Mouse (Mus musculus): ENCODE results near the gene Tmed10.

GRCm38 (mm10) chr12:85423236-85423635 lies 48.6 kb upstream of the Tmed10 start:
- TF ChIP-seq CTCF (conservative IDR thresholded peaks at IDR 0.05; ENCODE audit: low read length) (no peak), POU5F1 (IDR thresholded peaks at IDR 0.05; ENCODE audit: borderline replicate concordance, low read length) (no peak)

All from E14TG2a.4 (cell line).